Mouse (Mus musculus) kidney, embryonic 16.5 days (tissue): ENCODE data around the gene Nanos2. TPM values are rescaled to one million over a fixed set of nuclear protein-coding genes. Genes with fewer than 3 reads are reported as not detected.

Experiments used
- ATAC-seq: fragments of 200-750 bp; cut with Nextera tagmentation; 2 replicates; pipeline ENCODE4 v1.8.0; 2017; ENCODE audit warnings: moderate TSS enrichment; ENCODE audit not compliant: low FRiP score, low TSS enrichment
- H3K27ac ChIP-seq: fragments of 300-500 bp; sonication (generic); 2 replicates; pipeline ENCODE4 v1.5.1; 2014; ENCODE audit warnings: low read length
- H3K27me3 ChIP-seq: fragments of 300-500 bp; sonication (generic); 2 replicates; pipeline ENCODE4 v1.6.1; 2014; ENCODE audit warnings: low read length, control low read depth, mixed read lengths; ENCODE audit not compliant: insufficient read depth
- H3K36me3 ChIP-seq: fragments of 300-500 bp; sonication (generic); 2 replicates; pipeline ENCODE4 v1.6.1; 2014; ENCODE audit warnings: low read length, control low read depth, mixed read lengths; ENCODE audit not compliant: insufficient read depth
- H3K4me1 ChIP-seq: fragments of 300-500 bp; sonication (generic); 2 replicates; pipeline ENCODE4 v1.6.1; 2014; ENCODE audit warnings: low read length, control low read depth, mixed read lengths; ENCODE audit not compliant: insufficient read depth
- H3K4me2 ChIP-seq: fragments of 300-500 bp; sonication (generic); replicated peaks from 2 replicates; pipeline ENCODE4 v1.6.1; 2014; ENCODE audit warnings: low read depth, low read length
- H3K4me3 ChIP-seq: fragments of 300-500 bp; sonication (generic); 2 replicates; pipeline ENCODE4 v1.5.1; 2014; ENCODE audit warnings: mild to moderate bottlenecking, low read length
- H3K9ac ChIP-seq: fragments of 300-500 bp; sonication (generic); replicated peaks from 2 replicates; pipeline ENCODE4 v1.6.1; 2014; ENCODE audit warnings: low read length
- H3K9me3 ChIP-seq: fragments of 300-500 bp; sonication (generic); 2 replicates; pipeline ENCODE4 v1.6.1; 2016; ENCODE audit warnings: low read length, control low read depth
- WGBS: fragments of 180-500 bp; shearing (Covaris S2); extraction: QIAGEN DNeasy Blood & Tissue Kit; methylation state at CpG from one replicate; pipeline ENCODE4 v1.1.7; 2014; 5-methylcytosine and 5-hydroxymethylcytosine counted together
- polyA plus RNA-seq: library from polyadenylated mRNA; unstranded; fragments of >200 nt; fragmentation: Nextera tagmentation; extraction: Ambion mirVana; gene quantifications from 2 replicates; pipeline ENCODE4 v1.2.1, GENCODE M21; 2015

The Nanos2 gene
- polyA plus RNA-seq, 1 experiment from 2014 or later = not detected

- Histone ChIP-seq H3K4me1 (peaks cover 15% of the 10 kb centered on the region), H3K27me3 (peaks cover 32% of the 10 kb centered on the region), H3K27ac (peak overlapping the region; percentile 31), H3K4me2 (peak overlapping the region; percentile 89), H3K9ac (peak overlapping the region; percentile 78), H3K4me3 (peak overlapping the region; percentile 80), H3K36me3 (peaks cover 10% of the 10 kb centered on the region), H3K9me3 (no peaks in the 10 kb centered on the region)
- WGBS = 2% methylated on average over 35 of the region's 36 CpGs
- ATAC-seq = peak; percentile 50
Observed at GRCm38 (mm10) chr7:19024581-19025255, 37.5 kb downstream of the Nanos2 start.

DNA sequence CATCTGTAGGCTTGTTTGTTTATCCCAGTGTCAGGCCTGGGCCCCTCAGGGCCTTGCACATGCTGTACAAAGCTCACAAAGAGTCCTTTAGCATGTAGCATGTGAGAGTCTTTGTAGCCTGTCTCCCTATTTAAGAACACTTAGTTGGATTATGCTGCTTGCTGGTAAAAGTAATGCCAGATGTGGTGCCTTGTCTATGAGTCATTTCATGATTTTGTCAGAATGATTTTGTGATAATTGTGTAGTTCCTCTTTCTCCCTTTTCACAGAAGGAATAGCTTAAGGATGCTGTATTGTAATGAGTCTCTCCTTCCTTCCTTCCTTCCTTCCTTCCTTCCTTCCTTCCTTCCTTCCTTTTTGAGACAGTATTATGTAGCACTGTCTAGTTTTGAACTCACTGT is 40.9 kb downstream of the Nanos2 start:
- peaks cover 8% of the 10 kb centered on the region for H3K27me3 ChIP-seq
- no peak overlapping the region for H3K4me2 ChIP-seq
- no peak for ATAC-seq
- no peaks in the 10 kb centered on the region for H3K9me3 ChIP-seq
- H3K4me3 ChIP-seq = no peak overlapping the region
- H3K27ac ChIP-seq = no peak overlapping the region
- H3K36me3 ChIP-seq = peaks cover 38% of the 10 kb centered on the region
- no peak overlapping the region for H3K9ac ChIP-seq
- peaks cover 15% of the 10 kb centered on the region for H3K4me1 ChIP-seq

- H3K9ac ChIP-seq = no peak overlapping the region
- ATAC-seq = peak; percentile 14; the same call in 1 of the 2 replicates
- 60% methylated on average over 6 of the region's 6 CpGs for WGBS
- H3K9me3 ChIP-seq = no peaks in the 10 kb centered on the region
- peaks cover 45% of the 10 kb centered on the region for H3K36me3 ChIP-seq
- peaks cover 15% of the 10 kb centered on the region for H3K4me1 ChIP-seq
- H3K4me2 ChIP-seq = no peak overlapping the region
- H3K27me3 ChIP-seq = no peaks in the 10 kb centered on the region
- no peak overlapping the region for H3K4me3 ChIP-seq
- no peak overlapping the region for H3K27ac ChIP-seq
Observed at GRCm38 (mm10) chr7:19029084-19029653, 42.0 kb downstream of the Nanos2 start.

DNA sequence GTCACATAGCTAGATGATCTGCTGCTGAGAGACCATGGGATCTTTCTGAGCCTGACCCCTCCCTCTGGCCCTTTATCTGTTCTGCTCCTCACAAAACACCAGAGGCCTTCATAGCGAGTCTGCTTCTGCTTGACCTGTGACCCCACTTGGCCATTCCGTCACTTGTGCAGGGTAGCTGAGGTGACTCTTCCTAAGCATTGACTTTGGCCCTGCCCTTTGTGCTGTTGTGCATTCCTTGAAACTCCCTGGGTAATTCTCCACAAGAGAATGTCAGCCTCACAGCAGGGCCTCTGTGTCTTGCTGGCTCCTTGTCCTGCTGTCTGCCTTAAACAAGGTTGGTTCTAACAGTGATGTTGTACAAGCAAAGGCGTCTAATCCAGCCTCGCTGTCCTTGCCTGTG is 44.4 kb downstream of the Nanos2 start:
- no peaks in the 10 kb centered on the region for H3K4me1 ChIP-seq
- 82% methylated on average over 4 of the region's 4 CpGs for WGBS
- no peaks in the 10 kb centered on the region for H3K9me3 ChIP-seq
- no peak for ATAC-seq
- H3K4me2 ChIP-seq = no peak overlapping the region
- H3K27me3 ChIP-seq = no peaks in the 10 kb centered on the region
- no peak overlapping the region for H3K4me3 ChIP-seq
- no peak overlapping the region for H3K9ac ChIP-seq
- H3K27ac ChIP-seq = no peak overlapping the region
- H3K36me3 ChIP-seq = peaks cover 64% of the 10 kb centered on the region

Other genes with a start within 250 kb of the Nanos2 start
- gene Psg19, start 188.9 kb upstream of the Nanos2 start, polyA plus RNA-seq = not detected in 2 replicates
- gene Psg17, start 165.8 kb upstream of the Nanos2 start, polyA plus RNA-seq = not detected in 2 replicates
- gene Mill2, start 147.4 kb upstream of the Nanos2 start, polyA plus RNA-seq = 1.4 and 1.6 TPM in 2 replicates
- 1.8 TPM in 2 replicates for gene Pglyrp1, start 116.1 kb upstream of the Nanos2 start, polyA plus RNA-seq
- gene Ccdc61, start 77.0 kb upstream of the Nanos2 start, polyA plus RNA-seq = 30.8 and 31.7 TPM in 2 replicates
- 0.67 and 0.77 TPM in 2 replicates for gene Nova2, start 61.5 kb upstream of the Nanos2 start, polyA plus RNA-seq
- gene Mypop, start 3.8 kb downstream of the Nanos2 start, polyA plus RNA-seq = 3.3 and 4.0 TPM in 2 replicates
- gene Irf2bp1, start 16.6 kb downstream of the Nanos2 start, polyA plus RNA-seq = 21.4 and 23.5 TPM in 2 replicates
- 0.35 and 0.75 TPM in 2 replicates for gene Foxa3, start 36.1 kb downstream of the Nanos2 start, polyA plus RNA-seq
- gene Sympk, start 37.0 kb downstream of the Nanos2 start, polyA plus RNA-seq = 34.0 and 35.6 TPM in 2 replicates
- gene Rsph6a, start 67.3 kb downstream of the Nanos2 start, polyA plus RNA-seq = not detected in 2 replicates
- 15.5 and 16.8 TPM in 2 replicates for gene Dmwd, start 88.8 kb downstream of the Nanos2 start, polyA plus RNA-seq
- gene Dmpk, start 96.4 kb downstream of the Nanos2 start, polyA plus RNA-seq = 17.2 and 27.5 TPM in 2 replicates
- 9.5 and 10.5 TPM in 2 replicates for gene Six5, start 107.2 kb downstream of the Nanos2 start, polyA plus RNA-seq
- 3.2 and 4.3 TPM in 2 replicates for gene Gm4969, start 131.0 kb downstream of the Nanos2 start, polyA plus RNA-seq
- 18.4 and 20.3 TPM in 2 replicates for gene Fbxo46, start 132.5 kb downstream of the Nanos2 start, polyA plus RNA-seq
- 15.1 and 16.1 TPM in 2 replicates for gene Qpctl, start 161.9 kb downstream of the Nanos2 start, polyA plus RNA-seq
- 137 and 141 TPM in 2 replicates for gene Snrpd2, start 162.3 kb downstream of the Nanos2 start, polyA plus RNA-seq
- gene Gipr, start 178.7 kb downstream of the Nanos2 start, polyA plus RNA-seq = 0.37 and 0.60 TPM in 2 replicates
- gene Eml2, start 189.0 kb downstream of the Nanos2 start, polyA plus RNA-seq = 12.0 and 14.5 TPM in 2 replicates
- gene Gpr4, start 225.1 kb downstream of the Nanos2 start, polyA plus RNA-seq = 4.0 and 4.3 TPM in 2 replicates
- gene Opa3, start 240.9 kb downstream of the Nanos2 start, polyA plus RNA-seq = 42.9 and 44.6 TPM in 2 replicates